Mouse (Mus musculus): ENCODE data around the gene Dnah11. TPM values are rescaled to one million over a fixed set of nuclear protein-coding genes. Genes with fewer than 3 reads are reported as not detected.

The Dnah11 gene
- polyA plus RNA-seq, 1 experiment from 2014 or later: 0.04 TPM

DNA sequence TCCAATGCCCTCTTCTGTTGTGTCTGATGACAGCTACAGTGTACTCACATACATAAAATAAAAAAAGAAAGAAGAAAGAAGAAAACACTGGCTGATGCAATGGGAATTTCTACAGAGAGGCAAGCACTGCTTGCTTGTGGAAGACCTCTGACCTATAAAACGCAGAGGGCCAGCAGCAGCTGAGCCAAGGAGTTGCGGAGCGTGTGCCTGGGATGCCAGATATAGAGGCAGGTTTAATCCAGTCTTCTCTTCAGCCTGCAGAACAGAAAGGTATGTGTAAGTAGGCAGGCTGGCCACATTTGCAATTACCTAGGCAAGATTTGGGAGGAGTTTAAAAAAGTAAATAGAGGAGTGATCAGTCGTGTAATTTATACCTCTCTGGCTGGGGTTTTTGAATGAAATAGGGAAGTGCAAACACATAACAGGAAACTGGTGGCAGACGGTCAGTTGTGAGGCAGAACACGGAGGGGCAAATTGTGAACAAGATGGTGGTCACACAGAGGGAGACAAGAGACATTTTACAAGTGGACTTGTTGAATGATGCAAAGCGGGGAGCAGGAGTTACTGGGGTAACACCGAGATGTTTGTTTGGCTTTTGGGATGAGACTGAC lies 367.4 kb downstream of the Dnah11 start:
- Histone ChIP-seq H3K27ac (no peak overlapping the region), H3K4me2 (replicated peaks) (no peak overlapping the region), H3K27me3 (no peaks in the 10 kb centered on the region), H3K9ac (no peak overlapping the region), H3K4me1 (no peaks in the 10 kb centered on the region), H3K9me3 (no peaks in the 10 kb centered on the region), H3K36me3 (no peaks in the 10 kb centered on the region), H3K4me3 (no peak overlapping the region)
- WGBS: 61% methylated on average over 8 of the region's 8 CpGs
- ATAC-seq (ENCODE audit: insufficient number of reproducible peaks, insufficient read depth, low FRiP score, low TSS enrichment): no peak

DNA sequence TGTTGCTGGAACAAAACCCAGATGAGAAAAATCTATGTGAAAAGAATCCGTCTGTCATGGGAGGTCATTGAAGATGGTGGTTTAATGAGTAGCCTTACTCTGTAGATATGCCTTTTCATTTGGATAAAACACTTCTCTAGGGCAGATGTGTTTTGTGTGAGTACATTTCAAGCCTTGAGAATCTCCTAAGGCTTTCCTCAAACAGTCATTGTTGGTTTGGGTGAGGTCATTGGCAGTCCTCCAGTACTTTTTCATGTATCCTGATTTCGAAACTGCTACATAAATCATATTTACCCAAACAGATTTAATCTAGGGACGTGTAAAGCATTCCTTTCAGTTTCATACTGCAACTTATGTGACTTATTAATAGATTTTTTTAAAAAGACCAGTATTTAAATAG lies 370.5 kb downstream of the Dnah11 start:
- Histone ChIP-seq H3K27ac (no peak overlapping the region), H3K27me3 (no peaks in the 10 kb centered on the region), H3K4me3 (no peak overlapping the region), H3K36me3 (no peaks in the 10 kb centered on the region), H3K4me2 (replicated peaks) (no peak overlapping the region), H3K9ac (no peak overlapping the region), H3K9me3 (no peaks in the 10 kb centered on the region), H3K4me1 (no peaks in the 10 kb centered on the region)
- no peak for ATAC-seq (ENCODE audit: insufficient number of reproducible peaks, insufficient read depth, low FRiP score, low TSS enrichment)
- 82% methylated on average over 3 of the region's 3 CpGs for WGBS

Other genes starting within 250 kb of the Dnah11 start
- 11.3 and 11.7 TPM in 2 replicates for gene Sp4, start 102.4 kb upstream of the Dnah11 start, polyA plus RNA-seq (2016; fragmentation: Nextera tagmentation; extraction: Ambion mirVana)